Mouse (Mus musculus): ENCODE results near the gene Dna2.
"Not testable (repeated sequence)": the region's sequence is repeated elsewhere in the genome, so short reads cannot be mapped to it uniquely, and the experiment has no call there.

Dna2 gene

GRCm38 (mm10) chr10:62946738-62947471, at the start of gene Dna2:
TSS of gene Dna2 (plus strand) at chr10:62947026.
- DNase-seq = peak; percentile 69 to 87

GRCm38 (mm10) chr10:62897437-62897836, 49.4 kb upstream of the Dna2 start:
- DNase-seq = no peak

DNA sequence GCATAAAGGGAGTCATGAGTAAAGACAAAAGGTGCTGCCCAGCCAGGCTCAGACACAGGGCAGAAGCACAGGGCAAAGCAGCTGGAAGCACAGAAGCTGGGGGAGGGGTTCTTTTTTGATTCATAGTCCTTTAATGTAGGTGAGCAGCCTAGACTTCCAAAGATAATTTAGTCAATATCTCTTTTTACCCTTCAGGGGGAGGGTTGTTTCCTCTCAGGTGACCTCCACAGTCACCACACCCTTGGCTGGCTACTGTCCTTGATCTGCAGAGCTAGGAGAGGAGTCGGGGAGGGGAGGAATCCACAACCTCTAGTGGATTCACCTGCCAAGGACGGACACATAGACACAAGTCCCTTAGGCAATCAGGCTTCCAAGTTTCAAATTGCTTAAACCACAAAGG, 48.8 kb upstream of the Dna2 start:
- no peak for DNase-seq

- DNase-seq = no peak
Measured at GRCm38 (mm10) chr10:62900144-62900543, 46.7 kb upstream of the Dna2 start.

- no peak for DNase-seq
Measured at GRCm38 (mm10) chr10:62901826-62902225, 45.0 kb upstream of the Dna2 start.

DNA sequence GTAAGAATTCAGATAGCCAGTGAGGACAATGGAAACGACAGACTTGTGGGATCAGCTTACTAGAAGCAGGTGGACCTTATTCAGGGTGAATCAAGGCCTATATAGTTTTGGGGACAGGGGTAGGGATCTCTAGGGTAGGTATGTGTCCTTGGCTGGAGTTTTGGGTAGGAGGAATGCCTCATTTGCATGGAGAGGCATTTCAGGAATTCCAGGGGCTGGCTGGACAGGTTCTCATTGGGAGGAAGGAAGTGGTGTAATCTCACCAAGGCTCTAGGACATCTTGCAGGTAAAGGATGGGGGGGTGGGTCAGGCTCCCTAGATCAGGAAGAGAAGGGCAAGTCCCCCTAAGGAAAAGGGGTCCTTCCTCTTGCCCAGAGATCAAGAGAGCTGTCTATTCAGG, 44.0 kb upstream of the Dna2 start:
- DNase-seq = no peak

DNA sequence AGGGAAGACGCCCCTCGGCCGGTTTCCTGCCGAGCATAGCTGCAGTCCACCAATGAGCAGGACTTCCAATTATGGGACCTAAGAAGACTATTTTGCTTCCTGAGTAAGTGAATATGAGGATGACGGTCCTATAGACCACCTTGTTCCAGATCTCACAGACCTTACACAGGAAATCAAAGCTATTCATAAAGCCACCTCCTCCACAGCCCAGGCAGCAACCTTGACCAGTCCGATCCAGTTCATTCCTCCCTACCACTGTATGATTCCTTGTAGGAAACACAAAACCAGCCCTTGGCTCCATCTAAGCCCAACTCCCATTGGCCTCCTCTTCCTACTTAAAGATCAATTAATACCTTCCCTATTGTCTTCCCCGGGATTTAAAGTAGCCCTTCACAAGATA, 40.5 kb upstream of the Dna2 start:
- DNase-seq = no peak

DNA sequence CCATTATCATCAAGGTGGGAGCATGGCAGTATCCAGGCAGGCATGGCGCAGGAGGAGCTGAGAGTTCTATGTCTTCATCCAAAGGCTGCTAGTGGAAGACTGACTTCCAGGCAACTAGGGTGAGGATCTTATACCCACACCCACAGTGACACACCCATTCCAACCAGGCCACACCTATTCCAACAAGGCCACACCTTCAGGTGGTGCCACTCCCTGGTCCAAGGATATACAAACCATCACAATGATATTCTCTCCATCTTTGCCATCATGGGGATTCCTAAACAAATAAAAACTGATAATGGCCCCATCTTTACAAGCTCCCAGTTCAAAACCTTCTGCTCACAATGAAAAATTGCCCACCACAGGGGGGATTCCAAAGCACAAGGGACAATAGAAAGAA, 37.9 kb upstream of the Dna2 start, which contains the start of gene Tet1:
Tet1 (minus strand) TSS at position 101 of the 400 bp plus-strand sequence.
- DNase-seq = not testable (repeated sequence)

DNA sequence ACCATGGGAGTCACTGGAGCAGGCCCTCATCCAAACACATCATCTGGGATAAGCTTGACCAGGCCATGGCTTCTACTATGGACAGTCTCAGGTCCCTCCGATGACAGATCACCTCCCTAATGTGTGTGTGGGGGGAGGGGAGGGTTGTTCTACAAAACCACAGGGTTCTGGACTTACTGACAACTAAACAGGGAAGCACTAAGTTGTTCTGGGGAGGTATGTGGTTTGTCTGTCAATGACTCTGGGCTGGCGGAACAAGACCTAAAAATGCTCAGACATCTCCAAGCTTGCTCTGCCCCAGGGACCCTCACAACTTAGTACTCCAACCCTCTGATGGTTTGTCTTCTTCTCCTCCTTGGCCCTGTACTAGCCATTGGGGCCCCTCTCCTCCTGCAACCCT, 35.7 kb upstream of the Dna2 start:
- no peak for DNase-seq

DNA sequence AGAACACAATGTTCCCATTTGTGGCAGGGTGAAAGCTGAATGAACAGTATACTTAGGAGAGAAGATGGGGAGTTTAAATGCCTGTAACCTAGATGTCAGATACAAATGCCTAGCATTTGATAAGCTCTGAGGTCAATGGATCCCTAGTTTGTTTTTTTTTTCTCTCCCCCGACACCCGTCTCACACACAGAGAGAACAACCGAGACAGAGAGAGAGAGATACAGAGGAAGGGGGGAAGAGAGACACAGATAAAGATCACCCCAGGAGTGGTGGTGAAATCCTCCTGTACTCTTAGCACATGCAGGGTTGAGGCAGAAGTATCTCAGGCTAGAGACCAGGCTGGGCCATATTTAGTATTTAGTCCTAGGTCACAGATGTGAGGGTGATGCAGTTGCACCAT, 27.8 kb upstream of the Dna2 start:
- DNase-seq = no peak

- peak; percentile 91 to 94 for DNase-seq
Measured at GRCm38 (mm10) chr10:62919925-62920765, 26.7 kb upstream of the Dna2 start, which contains the start of gene Slc25a16. TSS of gene Slc25a16 (plus strand) at chr10:62920633.

DNA sequence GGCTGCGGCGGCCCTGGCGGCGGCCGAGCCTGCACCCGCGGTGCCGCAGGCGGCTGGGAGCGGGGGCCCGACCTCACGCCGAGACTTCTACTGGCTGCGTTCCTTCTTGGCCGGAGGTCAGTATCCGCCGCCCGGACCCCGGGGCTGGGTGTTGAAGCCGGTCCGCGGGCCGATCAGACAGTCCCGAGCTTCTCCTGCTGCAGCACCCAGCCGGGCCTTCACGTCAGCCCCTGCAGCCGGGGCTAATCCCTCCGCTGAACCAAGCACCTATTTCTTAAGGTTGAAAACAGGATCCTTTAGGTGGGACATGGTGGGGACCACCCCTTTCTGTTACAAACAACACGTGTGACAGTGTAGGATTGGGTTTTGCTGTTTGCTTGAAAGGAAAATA, 26.1 kb upstream of the Dna2 start:
- no peak for DNase-seq

GRCm38 (mm10) chr10:62924096-62924635, 22.7 kb upstream of the Dna2 start:
- peak; percentile 58 to 90 for DNase-seq

DNA sequence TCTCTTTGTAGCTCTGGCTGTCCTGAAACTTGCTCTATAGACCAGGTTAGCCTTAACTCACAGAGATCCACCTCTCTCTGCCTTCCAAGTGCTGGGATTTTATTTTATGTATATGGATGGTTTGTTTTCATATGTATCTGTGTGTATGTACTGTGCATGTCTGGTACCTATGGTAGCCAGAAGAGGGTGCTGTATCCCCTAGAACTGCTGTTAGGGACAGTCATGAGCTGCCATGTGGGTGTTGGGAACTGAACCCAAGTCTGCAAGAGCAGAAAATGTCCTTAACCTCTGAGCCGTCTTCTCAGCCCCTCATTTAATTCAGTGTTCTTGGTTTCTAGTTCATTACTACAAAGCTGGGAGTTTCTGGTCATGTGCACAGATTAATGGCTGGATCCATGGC, 14.4 kb upstream of the Dna2 start:
- DNase-seq = no peak

- DNase-seq = peak in 1 of 2 experiments; percentile 19
Measured at GRCm38 (mm10) chr10:62944975-62945580, 1.7 kb upstream of the Dna2 start.

DNA sequence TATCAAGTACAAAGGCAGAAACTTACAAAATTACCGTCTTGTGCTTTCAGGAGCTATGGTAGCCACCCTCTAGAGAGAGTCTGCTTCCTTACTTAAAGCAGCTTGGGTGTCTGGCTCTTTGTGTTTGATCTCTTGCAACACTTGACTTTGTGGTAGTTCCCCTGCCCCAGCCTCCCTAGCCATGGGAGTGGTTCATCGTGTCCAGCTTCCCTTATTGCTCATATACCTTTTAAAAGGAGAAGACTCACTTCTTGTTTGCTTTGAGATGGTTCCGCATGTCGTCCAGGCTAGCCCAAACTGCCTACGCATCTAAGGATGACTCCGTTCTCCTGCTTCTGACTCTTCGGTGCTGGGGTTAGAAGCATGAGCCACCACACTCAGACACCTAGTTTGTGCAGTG, 1.7 kb downstream of the Dna2 start:
- no peak for DNase-seq

DNA sequence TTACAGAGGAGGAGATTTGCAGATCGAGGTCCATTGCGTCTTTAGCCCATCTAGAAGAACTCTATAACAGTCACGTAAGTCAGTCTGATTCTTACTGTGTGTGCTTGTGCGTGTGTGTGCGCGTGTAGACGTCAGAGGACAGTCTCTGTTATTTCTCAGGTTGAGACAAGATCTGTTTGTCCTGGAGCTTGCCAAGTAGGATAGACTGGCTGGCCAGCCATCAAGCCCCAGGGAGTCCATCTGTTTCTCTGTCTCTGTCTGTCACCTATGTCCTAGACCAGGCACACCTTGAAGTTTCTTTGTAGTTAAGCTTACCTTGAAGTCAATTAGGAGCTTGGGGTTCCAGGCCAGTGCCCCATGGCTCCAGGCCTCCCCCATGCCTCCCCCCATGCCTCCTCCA, 17.1 kb downstream of the Dna2 start:
- no peak for DNase-seq

DNA sequence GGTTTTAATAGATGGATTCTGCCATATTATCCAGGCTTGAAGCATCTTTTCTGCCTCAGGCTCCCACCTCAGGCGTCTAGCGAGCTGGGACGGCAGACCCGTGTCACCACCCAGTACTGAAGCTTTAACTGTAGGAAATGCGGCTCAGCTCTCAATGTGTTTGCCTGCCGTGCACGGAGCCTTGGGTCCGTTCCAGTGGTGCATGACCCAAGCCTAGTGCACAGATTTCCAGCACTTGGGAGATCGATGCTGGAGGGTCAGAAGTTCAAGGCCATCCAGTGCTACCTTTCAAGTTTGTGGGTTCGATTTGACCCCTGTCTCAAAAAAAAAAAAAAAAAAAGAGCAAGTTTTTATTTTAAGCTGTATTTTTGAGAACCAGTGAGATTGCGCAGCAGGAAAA, 19.0 kb downstream of the Dna2 start:
- DNase-seq = no peak

DNA sequence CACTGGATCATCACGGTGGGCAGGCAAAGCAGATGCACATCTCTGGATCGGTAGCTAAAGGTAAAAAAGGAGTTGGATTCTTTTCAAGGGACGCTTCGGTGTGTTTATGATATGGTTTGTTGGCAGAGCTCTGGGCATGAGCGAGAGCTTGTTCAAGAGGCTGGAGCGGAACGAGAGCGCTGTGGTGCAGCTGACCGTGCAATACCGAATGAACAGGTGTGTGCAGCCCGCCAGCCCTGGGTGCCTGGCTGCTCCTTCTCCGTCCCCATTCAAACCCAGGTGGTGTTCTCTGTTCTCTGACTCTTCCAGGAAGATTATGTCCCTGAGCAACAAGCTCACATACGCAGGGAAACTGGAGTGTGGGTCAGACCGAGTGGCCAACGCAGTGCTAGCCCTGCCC, 19.5 kb downstream of the Dna2 start:
- peak in 1 of 2 experiments; percentile 16 for DNase-seq

- DNase-seq = peak; percentile 55 to 86
Measured at GRCm38 (mm10) chr10:62971821-62972220, 25.0 kb downstream of the Dna2 start.

DNA sequence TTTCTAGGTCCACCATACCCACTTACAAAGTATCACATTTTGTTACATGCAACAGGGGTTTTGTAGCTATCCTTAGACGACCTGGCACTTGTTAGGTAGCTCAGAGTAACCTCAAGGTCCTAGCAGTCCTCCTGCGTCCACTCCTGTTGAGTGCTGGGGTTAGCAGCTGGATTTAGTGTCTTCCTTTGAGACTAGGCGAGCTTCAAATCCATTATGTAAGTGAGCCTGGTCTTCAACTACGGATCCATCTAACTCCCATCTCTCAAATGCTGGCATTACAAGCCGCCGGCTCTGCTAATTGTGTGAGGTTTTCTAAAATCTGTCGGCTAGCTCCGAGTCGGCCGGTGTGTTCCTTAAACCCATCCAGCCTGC, 32.8 kb downstream of the Dna2 start:
- DNase-seq = no peak

- peak; percentile 86 to 90 for DNase-seq
Measured at GRCm38 (mm10) chr10:62980039-62980954, 33.5 kb downstream of the Dna2 start, which contains the start of gene Rufy2. TSS of gene Rufy2 (plus strand) at chr10:62980223.
